Mouse (Mus musculus) thymus, adult 2 months (tissue): ENCODE results near the gene Sh2d7. TPM values are rescaled to one million over a fixed set of nuclear protein-coding genes. Genes with fewer than 3 reads are reported as not detected.

ENCODE experiments used
- DNase-seq: peaks from one replicate; pipeline ENCODE4 v3.0.0; 2021
- H3K27ac ChIP-seq: fragments of 200-500 bp; 2 replicates; pipeline ENCODE4 v1.5.1; 2012; ENCODE audit warnings: low read length, control low read depth; ENCODE audit not compliant: control insufficient read depth, insufficient read depth
- H3K27me3 ChIP-seq: fragments of 200-500 bp; 2 replicates; pipeline ENCODE4 v1.6.1; 2012; ENCODE audit warnings: mild to moderate bottlenecking, low read length, moderate library complexity, mixed read lengths; ENCODE audit not compliant: control insufficient read depth, insufficient read depth
- H3K36me3 ChIP-seq: fragments of 200-500 bp; 2 replicates; pipeline ENCODE4 v1.6.1; 2012; ENCODE audit warnings: mild to moderate bottlenecking, low read length, moderate library complexity; ENCODE audit not compliant: control insufficient read depth, insufficient read depth
- H3K4me1 ChIP-seq: fragments of 200-500 bp; replicated peaks from 2 replicates; pipeline ENCODE4 v1.6.1; 2012; ENCODE audit warnings: low read length; ENCODE audit not compliant: control insufficient read depth, insufficient read depth
- H3K4me3 ChIP-seq: fragments of 200-500 bp; 2 replicates; pipeline ENCODE4 v1.5.1; 2012; ENCODE audit warnings: mild to moderate bottlenecking, low read length, control low read depth, moderate library complexity; ENCODE audit not compliant: control insufficient read depth, insufficient read depth
- CTCF ChIP-seq: fragments of 200-500 bp; IDR thresholded peaks from 2 replicates; pipeline ENCODE4 v1.5.1; 2012; ENCODE audit warnings: mild to moderate bottlenecking, control low read depth, low read length, moderate library complexity, borderline replicate concordance; ENCODE audit not compliant: control insufficient read depth, poor library complexity, insufficient read depth; ENCODE audit errors: extremely low read depth
- POLR2A ChIP-seq: fragments of 200-500 bp; IDR thresholded peaks from 2 replicates; pipeline ENCODE4 v1.6.1; 2012; ENCODE audit warnings: mild to moderate bottlenecking, low read length, control low read depth, moderate library complexity; ENCODE audit not compliant: control insufficient read depth, poor library complexity, insufficient read depth; ENCODE audit errors: extremely low read depth
- WGBS: fragments of 180-500 bp; shearing (Covaris S2); methylation state at CpG from one replicate; pipeline ENCODE4 v1.1.7; 2018; 5-methylcytosine and 5-hydroxymethylcytosine counted together
- polyA plus RNA-seq: library from polyadenylated mRNA; depleted of rRNA; stranded (reverse); fragments of >200 nt; gene quantifications from 2 replicates; pipeline ENCODE4 v1.2.3, GENCODE M21; 2012

Gene Sh2d7
- polyA plus RNA-seq, 1 experiment: 1.9 TPM

DNA sequence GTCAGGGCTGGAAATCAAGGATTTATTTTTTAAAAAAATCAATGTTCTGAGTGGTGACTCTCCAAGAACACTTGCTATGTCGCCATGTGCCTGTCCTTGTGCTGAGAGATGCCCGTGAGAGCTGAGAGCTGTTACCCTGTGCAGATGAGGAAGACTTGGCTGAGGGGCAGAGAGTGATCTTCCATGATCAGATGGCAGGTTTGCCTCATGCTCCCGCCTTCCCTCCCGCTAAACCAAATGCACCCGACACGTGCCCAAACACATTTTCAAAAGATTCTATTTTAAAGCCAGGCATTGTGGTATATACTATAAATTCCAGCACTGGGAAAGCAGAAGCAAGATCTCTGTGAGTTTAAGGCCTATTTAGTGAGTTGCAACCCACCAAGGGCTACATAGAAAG, 7.9 kb upstream of the Sh2d7 start:
- no peak for TF ChIP-seq CTCF
- Histone ChIP-seq H3K27ac (no peak overlapping the region), H3K27me3 (no peaks in the 10 kb centered on the region), H3K36me3 (no peaks in the 10 kb centered on the region), H3K4me1 (no peaks in the 10 kb centered on the region), H3K4me3 (no peak overlapping the region)
- WGBS: 86% methylated on average over 6 of the region's 6 CpGs
- DNase-seq: no peak

DNA sequence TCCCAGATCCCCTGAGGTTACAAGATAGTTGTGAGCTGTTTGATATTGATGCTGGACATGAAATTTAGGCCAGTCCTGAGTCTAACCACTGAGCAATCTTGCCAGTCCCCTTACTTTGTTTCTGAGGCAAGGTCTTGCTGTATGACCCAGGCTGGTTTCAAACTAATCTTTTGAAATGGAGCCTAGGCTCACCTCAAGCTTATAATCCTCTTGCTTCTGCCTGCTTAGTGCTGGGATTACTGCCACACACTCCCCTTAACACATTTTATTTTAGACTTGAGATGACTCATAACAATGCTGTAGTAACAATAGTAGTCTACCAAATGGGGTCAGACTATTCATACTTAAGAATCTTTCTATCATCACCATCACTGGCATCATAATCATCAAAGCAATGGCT, 7.4 kb upstream of the Sh2d7 start:
- TF ChIP-seq POLR2A (no peak), CTCF (no peak)
- Histone ChIP-seq H3K36me3 (no peaks in the 10 kb centered on the region), H3K4me1 (no peaks in the 10 kb centered on the region), H3K27ac (no peak overlapping the region), H3K4me3 (no peak overlapping the region), H3K27me3 (no peaks in the 10 kb centered on the region)
- DNase-seq: no peak

DNA sequence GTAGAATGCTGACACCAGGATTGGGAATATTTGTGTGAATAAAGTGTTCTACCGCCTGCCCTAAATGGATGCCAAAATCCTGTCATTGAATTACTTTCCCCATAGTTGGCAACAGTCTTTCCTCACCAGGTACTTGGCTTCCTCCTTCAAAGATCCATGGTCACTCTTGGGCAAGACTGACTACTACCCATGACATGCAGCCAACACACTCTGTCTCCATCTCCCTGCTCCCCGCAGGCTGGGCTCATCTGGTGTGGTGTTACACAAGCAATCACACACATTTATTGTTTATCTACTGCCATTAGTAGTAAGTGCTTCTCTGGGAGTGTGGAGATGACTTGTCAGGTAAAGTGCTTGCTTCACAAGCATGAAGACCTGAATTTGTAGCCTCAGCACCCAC, 5.9 kb upstream of the Sh2d7 start:
- no peak for DNase-seq
- TF ChIP-seq CTCF: no peak
- no peak for TF ChIP-seq POLR2A
- 95% methylated on average over 2 of the region's 2 CpGs for WGBS
- Histone ChIP-seq H3K27me3 (no peaks in the 10 kb centered on the region), H3K27ac (no peak overlapping the region), H3K36me3 (no peaks in the 10 kb centered on the region), H3K4me1 (no peaks in the 10 kb centered on the region), H3K4me3 (no peak overlapping the region)

DNA sequence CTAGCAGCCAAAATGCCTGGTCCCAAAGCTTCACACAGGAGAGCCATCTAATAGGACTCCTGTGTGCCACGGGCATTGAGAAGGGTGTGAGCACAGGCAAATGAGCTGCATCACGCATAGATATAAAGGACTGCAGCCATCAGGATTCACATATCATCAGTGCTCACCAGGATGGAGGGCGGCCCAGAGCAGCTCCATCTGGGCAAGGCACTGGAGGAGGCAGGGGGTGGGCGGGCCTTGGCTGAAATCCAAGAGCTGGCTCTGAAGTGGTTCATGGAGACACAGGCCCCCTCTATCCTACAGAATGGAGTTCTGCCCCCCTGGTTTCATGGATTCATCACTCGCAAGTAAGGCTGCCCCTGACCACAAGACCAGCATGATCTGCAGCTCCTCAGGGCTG, 4.8 kb upstream of the Sh2d7 start:
- TF ChIP-seq CTCF (no peak), POLR2A (no peak)
- Histone ChIP-seq H3K27me3 (no peaks in the 10 kb centered on the region), H3K4me1 (no peaks in the 10 kb centered on the region), H3K27ac (no peak overlapping the region), H3K4me3 (no peak overlapping the region), H3K36me3 (no peaks in the 10 kb centered on the region)
- DNase-seq: no peak
- 88% methylated on average over 5 of the region's 5 CpGs for WGBS

DNA sequence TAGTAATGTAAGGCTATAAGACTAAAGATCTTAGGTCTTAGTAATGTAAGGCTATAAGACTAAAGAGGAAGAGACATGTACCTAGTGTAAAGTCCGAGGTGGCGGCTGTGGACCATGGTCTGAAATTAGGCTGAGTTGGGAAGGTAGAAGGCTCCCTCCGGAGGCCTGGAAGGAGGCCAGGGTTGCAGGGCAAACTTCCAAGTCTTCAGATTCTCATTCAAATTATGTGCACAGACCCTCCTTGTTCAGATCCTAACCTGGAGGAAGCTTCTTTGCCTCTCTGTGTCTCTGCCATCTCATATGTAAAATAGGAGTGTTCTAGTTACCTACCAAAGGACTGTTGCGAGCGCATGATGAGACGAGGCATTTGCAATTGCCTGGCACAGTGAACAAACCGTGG, 2.5 kb upstream of the Sh2d7 start:
- no peak overlapping the region for H3K27ac ChIP-seq
- H3K4me3 ChIP-seq: no peak overlapping the region
- 91% methylated on average over 7 of the region's 7 CpGs for WGBS
- H3K36me3 ChIP-seq: no peaks in the 10 kb centered on the region
- DNase-seq: no peak
- H3K4me1 ChIP-seq: no peaks in the 10 kb centered on the region
- no peaks in the 10 kb centered on the region for H3K27me3 ChIP-seq
- TF ChIP-seq POLR2A (no peak), CTCF (no peak)

DNA sequence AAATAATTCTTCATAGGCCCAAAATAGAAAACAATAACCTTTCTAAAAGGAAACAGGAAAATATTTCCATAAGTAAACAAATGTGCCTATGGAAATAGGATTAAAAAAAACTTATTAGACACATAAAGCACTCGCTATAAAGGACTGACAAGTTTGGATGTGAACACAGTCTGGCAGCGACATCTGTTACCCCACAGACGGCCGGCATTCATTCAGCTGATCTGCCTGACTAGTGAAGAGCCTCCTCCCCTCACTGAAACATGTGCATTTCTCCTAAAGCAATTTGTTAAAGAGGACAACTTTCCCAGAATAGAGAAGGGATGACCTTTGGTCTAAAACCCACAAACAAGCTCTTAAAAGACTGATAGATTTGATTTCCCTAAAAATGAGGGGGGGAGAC, 1.8 kb upstream of the Sh2d7 start:
- 88% methylated on average over 4 of the region's 4 CpGs for WGBS
- no peak overlapping the region for H3K27ac ChIP-seq
- no peaks in the 10 kb centered on the region for H3K27me3 ChIP-seq
- H3K36me3 ChIP-seq: no peaks in the 10 kb centered on the region
- H3K4me1 ChIP-seq: no peaks in the 10 kb centered on the region
- no peak overlapping the region for H3K4me3 ChIP-seq
- TF ChIP-seq POLR2A: no peak
- TF ChIP-seq CTCF: no peak
- no peak for DNase-seq

DNA sequence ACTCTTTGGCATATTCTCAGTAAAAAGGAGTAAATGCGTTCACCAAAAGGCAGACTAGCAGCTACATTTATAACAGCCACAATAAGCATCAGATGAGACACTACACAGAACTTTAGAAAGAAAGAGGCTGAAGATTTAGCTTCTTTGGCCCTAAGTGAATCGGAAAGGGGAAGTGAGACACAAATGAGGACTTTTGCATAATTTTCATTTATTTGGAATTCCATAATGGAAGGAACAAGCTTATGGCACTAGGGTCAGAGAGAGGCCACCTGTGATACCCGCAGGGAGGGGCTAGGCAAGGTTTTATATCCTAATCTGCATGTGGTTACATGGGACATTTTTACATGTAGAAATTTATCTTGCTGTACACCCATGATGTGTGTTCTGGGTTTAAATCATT, 1.3 kb upstream of the Sh2d7 start:
- Histone ChIP-seq H3K27me3 (no peaks in the 10 kb centered on the region), H3K4me3 (no peak overlapping the region), H3K36me3 (no peaks in the 10 kb centered on the region), H3K27ac (no peak overlapping the region), H3K4me1 (no peaks in the 10 kb centered on the region)
- 80% methylated on average over 3 of the region's 3 CpGs for WGBS
- no peak for DNase-seq
- TF ChIP-seq POLR2A: no peak
- no peak for TF ChIP-seq CTCF
